Mouse (Mus musculus) ES-Bruce4 (cell line): ENCODE measurements at regions not wholly inside any gene's neighbourhood (a gene's known extent, or its start where the extent isn't known, plus 50 kb on each side); places are given as distances from the start of the nearest gene placed in this dataset.

Experiments used
- CTCF ChIP-seq: IDR thresholded peaks from one replicate; pipeline ENCODE4 v1.8.1; 2011; ENCODE audit warnings: low read depth, low read length
- POLR2A ChIP-seq: IDR thresholded peaks from one replicate; pipeline ENCODE4 v1.8.1; 2011; ENCODE audit warnings: low read length; ENCODE audit not compliant: insufficient read depth

- TF ChIP-seq CTCF (no peak), POLR2A (no peak)
Measured at GRCm38 (mm10) chr16:5766771-5767421, 118.3 kb upstream of the Rbfox1 start.
